Mouse (Mus musculus) hindbrain, postnatal 0 days (tissue): ENCODE results near the gene Col23a1. TPM values are rescaled to one million over a fixed set of nuclear protein-coding genes. Genes with fewer than 3 reads are reported as not detected.

ENCODE experiments used
- ATAC-seq: fragments of 200-750 bp; cut with Nextera tagmentation; 2 replicates; pipeline ENCODE4 v1.8.0; 2017; ENCODE audit warnings: mild to moderate bottlenecking, moderate TSS enrichment, moderate library complexity
- DNase-seq: peaks from one replicate; pipeline ENCODE4 v3.0.0-alpha.2; 2015; ENCODE audit warnings: low spot score
- H3K27ac ChIP-seq: fragments of 300-500 bp; sonication (generic); 2 replicates; pipeline ENCODE4 v1.5.1; 2014; ENCODE audit warnings: mild to moderate bottlenecking
- H3K27me3 ChIP-seq: fragments of 300-500 bp; sonication (generic); 2 replicates; pipeline ENCODE4 v1.6.1; 2014; ENCODE audit warnings: low read length, mixed read lengths; ENCODE audit not compliant: insufficient read depth
- H3K36me3 ChIP-seq: fragments of 300-500 bp; sonication (generic); 2 replicates; pipeline ENCODE4 v1.6.1; 2014; ENCODE audit warnings: low read length, mixed read lengths; ENCODE audit not compliant: insufficient read depth
- H3K4me1 ChIP-seq: fragments of 300-500 bp; sonication (generic); 2 replicates; pipeline ENCODE4 v1.6.1; 2014; ENCODE audit warnings: antibody characterized with exemption, low read length, mixed read lengths; ENCODE audit not compliant: insufficient read depth
- H3K4me2 ChIP-seq: fragments of 300-500 bp; sonication (generic); 2 replicates; pipeline ENCODE4 v1.6.1; 2014; ENCODE audit warnings: low read depth, mild to moderate bottlenecking, low read length, moderate library complexity, mixed read lengths
- H3K4me3 ChIP-seq: fragments of 300-500 bp; sonication (generic); 2 replicates; pipeline ENCODE4 v1.5.1; 2014; ENCODE audit warnings: low read length
- H3K9ac ChIP-seq: fragments of 300-500 bp; sonication (generic); replicated peaks from 2 replicates; pipeline ENCODE4 v1.6.1; 2014; ENCODE audit warnings: mild to moderate bottlenecking, low read length, moderate library complexity, mixed read lengths
- H3K9me3 ChIP-seq: fragments of 300-500 bp; sonication (generic); 2 replicates; pipeline ENCODE4 v1.6.1; 2016; ENCODE audit warnings: low read length, mixed read lengths
- CTCF ChIP-seq: IDR thresholded peaks from 2 replicates; pipeline ENCODE4 v1.5.1; 2016; ENCODE audit warnings: antibody characterized with exemption, control low read depth, low read depth
- WGBS: fragments of 180-500 bp; shearing (Covaris S2); extraction: QIAGEN DNeasy Blood & Tissue Kit; methylation state at CpG from one replicate; pipeline ENCODE4 v1.1.7; 2014; 5-methylcytosine and 5-hydroxymethylcytosine counted together
- polyA plus RNA-seq: library from polyadenylated mRNA; unstranded; fragments of >200 nt; fragmentation: Nextera tagmentation; extraction: Ambion mirVana; gene quantifications from 2 replicates; pipeline ENCODE4 v1.2.1, GENCODE M21; 2015
- total RNA-seq: library from RNA; depleted of rRNA; stranded (reverse); fragments of >200 nt; gene quantifications from 2 replicates; pipeline ENCODE4 v1.2.3, GENCODE M21; 2014

The Col23a1 gene
- total and polyA plus RNA-seq, 2 experiments from 2014 or later: 9.5 to 17.7 TPM

- H3K36me3 ChIP-seq: no peaks in the 10 kb centered on the region
- H3K9ac ChIP-seq: no peak overlapping the region
- no peaks in the 10 kb centered on the region for H3K9me3 ChIP-seq
- ATAC-seq (peak; percentile 39), DNase-seq (no peak)
- 58% methylated on average over 13 of the region's 13 CpGs for WGBS
- no peak overlapping the region for H3K4me3 ChIP-seq
- H3K27ac ChIP-seq: no peak overlapping the region
- H3K4me2 ChIP-seq: no peak overlapping the region
- H3K4me1 ChIP-seq: no peaks in the 10 kb centered on the region
- no peak for TF ChIP-seq CTCF
- no peaks in the 10 kb centered on the region for H3K27me3 ChIP-seq
Measured at GRCm38 (mm10) chr11:51538919-51539758, 249.4 kb downstream of the Col23a1 start.

- TF ChIP-seq CTCF: peak; percentile 99
Measured at GRCm38 (mm10) chr11:51539759-51540282, 250.1 kb downstream of the Col23a1 start.

GRCm38 (mm10) chr11:51542424-51542823 lies 252.7 kb downstream of the Col23a1 start:
- Histone ChIP-seq H3K36me3 (no peaks in the 10 kb centered on the region), H3K27me3 (no peaks in the 10 kb centered on the region), H3K4me3 (no peak overlapping the region), H3K9ac (no peak overlapping the region), H3K4me2 (no peak overlapping the region), H3K9me3 (no peaks in the 10 kb centered on the region), H3K27ac (no peak overlapping the region), H3K4me1 (no peaks in the 10 kb centered on the region)
- ATAC-seq (no peak), DNase-seq (no peak)
- WGBS: 61% methylated on average over 9 of the region's 9 CpGs
- TF ChIP-seq CTCF: no peak

More at GRCm38 (mm10) chr11:51539759-51540282, 250.1 kb downstream of the Col23a1 start:
- no peaks in the 10 kb centered on the region for H3K9me3 ChIP-seq
- no peak overlapping the region for H3K4me2 ChIP-seq
- H3K27me3 ChIP-seq: no peaks in the 10 kb centered on the region
- H3K4me3 ChIP-seq: no peak overlapping the region
- H3K9ac ChIP-seq: no peak overlapping the region
- ATAC-seq: peak; percentile 91
- no peak overlapping the region for H3K27ac ChIP-seq
- no peaks in the 10 kb centered on the region for H3K36me3 ChIP-seq
- WGBS: 11% methylated on average over 10 of the region's 10 CpGs
- H3K4me1 ChIP-seq: no peaks in the 10 kb centered on the region
- DNase-seq: peak; percentile 97

DNA sequence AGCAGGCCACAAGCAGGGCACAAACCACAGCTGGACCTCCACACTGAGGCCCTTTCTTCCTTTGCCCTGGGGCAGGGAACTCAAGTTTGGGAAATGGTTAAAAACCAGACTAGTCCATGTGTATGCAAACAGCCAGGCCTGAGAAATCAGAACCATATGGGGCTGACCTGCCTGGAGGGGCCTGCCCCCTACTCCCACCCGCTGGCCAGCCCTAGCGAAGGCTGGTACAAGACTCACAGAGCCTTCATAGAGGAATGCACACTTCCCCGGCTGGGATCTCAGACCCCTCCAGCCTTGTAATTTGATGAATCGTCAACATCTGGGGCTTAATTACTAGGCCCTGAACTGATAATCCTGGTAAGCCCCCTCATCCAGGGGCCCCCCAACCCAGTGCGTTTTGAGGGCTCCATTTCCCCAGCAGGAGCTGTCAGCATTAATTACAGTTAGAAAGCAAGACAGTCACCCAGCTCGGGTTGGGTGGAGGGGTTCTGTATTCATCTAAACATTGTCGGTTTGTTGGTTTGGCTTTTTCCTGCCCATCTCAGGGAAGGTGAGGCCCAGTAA lies 253.8 kb downstream of the Col23a1 start:
- 35% methylated on average over 7 of the region's 7 CpGs for WGBS
- TF ChIP-seq CTCF: no peak
- Histone ChIP-seq H3K9ac (no peak overlapping the region), H3K4me1 (no peaks in the 10 kb centered on the region), H3K27ac (no peak overlapping the region), H3K4me2 (no peak overlapping the region), H3K36me3 (no peaks in the 10 kb centered on the region), H3K27me3 (no peaks in the 10 kb centered on the region), H3K4me3 (no peak overlapping the region), H3K9me3 (no peaks in the 10 kb centered on the region)
- DNase-seq: no peak
- ATAC-seq: no peak

DNA sequence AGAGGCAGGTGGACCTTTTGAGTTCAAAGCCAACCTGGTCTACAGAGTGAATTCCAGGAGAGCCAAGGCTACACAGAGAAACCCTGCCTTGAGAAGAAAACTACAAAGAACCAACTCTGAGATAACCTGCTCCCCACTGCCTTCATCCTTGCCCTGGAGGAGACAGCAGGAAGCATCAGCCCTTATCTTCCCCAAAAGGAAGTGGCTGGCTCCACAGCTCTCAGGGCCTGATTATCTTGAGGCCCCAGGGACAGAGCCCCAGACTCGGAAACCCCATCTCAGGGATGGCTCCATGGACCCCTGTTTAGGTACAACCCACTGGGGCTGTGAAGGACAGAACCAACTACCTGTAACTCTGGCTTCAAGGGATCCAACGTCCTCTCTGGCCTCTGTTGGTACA lies 254.7 kb downstream of the Col23a1 start:
- H3K27me3 ChIP-seq: no peaks in the 10 kb centered on the region
- no peaks in the 10 kb centered on the region for H3K36me3 ChIP-seq
- DNase-seq (no peak), ATAC-seq (no peak)
- H3K4me2 ChIP-seq: no peak overlapping the region
- TF ChIP-seq CTCF: no peak
- H3K9me3 ChIP-seq: no peaks in the 10 kb centered on the region
- no peak overlapping the region for H3K9ac ChIP-seq
- no peaks in the 10 kb centered on the region for H3K4me1 ChIP-seq
- H3K27ac ChIP-seq: no peak overlapping the region
- no peak overlapping the region for H3K4me3 ChIP-seq
- WGBS: 73% methylated on average over 2 of the region's 2 CpGs

- no peak for DNase-seq
- Histone ChIP-seq H3K27ac (no peak overlapping the region), H3K4me2 (no peak overlapping the region), H3K4me3 (no peak overlapping the region), H3K9ac (no peak overlapping the region), H3K36me3 (no peaks in the 10 kb centered on the region), H3K9me3 (no peaks in the 10 kb centered on the region), H3K27me3 (no peaks in the 10 kb centered on the region), H3K4me1 (no peaks in the 10 kb centered on the region; the same call in 1 of the 2 replicates)
- ATAC-seq: no peak
- 65% methylated on average over 4 of the region's 4 CpGs for WGBS
- no peak for TF ChIP-seq CTCF
Measured at GRCm38 (mm10) chr11:51545811-51546210, 256.1 kb downstream of the Col23a1 start.

DNA sequence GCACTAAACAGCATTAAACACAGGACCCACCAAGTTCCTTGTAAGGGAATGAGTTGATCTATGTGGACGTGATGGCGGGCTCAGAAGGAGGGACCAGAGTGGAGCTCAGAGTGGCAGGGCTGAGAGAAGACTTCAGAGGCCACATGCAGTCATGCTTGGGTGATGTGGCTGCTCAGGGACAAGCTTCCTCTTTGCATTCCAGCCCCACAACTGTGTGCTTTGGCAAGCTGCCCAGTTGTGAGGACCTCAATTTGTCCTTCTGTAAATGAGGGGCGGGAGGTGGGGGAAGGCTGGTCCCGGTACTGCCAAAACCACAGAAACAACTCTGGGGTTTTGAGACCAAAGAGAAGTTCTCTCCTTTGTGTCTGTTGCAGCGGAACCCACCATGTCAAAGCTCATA lies 261.5 kb downstream of the Col23a1 start:
- Histone ChIP-seq H3K9me3 (no peaks in the 10 kb centered on the region), H3K4me1 (no peaks in the 10 kb centered on the region; the same call in 1 of the 2 replicates), H3K4me2 (no peak overlapping the region), H3K9ac (no peak overlapping the region), H3K27ac (no peak overlapping the region), H3K27me3 (no peaks in the 10 kb centered on the region), H3K4me3 (no peak overlapping the region), H3K36me3 (no peaks in the 10 kb centered on the region)
- ATAC-seq: no peak
- DNase-seq: peak; percentile 42
- TF ChIP-seq CTCF: no peak
- 52% methylated on average over 5 of the region's 5 CpGs for WGBS
